ENCODE assay signal across 9 mouse cellular contexts in the genomic region with DNA sequence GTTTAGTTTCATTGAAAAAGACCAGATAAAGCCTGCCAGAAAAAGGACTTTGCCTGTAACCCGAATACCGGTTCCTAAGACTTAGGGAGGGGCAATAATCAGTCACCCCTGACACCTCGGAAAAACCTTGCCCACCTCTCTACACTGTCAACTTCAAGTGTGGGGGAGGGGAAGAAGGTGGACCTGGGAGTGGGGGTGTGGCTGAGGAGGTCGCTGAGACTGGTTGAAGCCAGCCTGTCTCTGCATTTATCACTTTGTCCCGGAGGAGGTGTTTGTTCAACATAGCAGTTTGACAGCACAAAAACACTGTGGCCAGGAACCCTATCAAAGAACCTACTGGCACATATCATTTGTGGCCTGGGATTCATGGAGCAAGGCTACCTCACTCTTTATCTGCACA. TPM values are rescaled to one million over a fixed set of nuclear protein-coding genes. Genes with fewer than 3 reads are reported as not detected.
A peak's percentile ranks its signal among the peaks of the same experiment; 100 is the strongest.
DNase-seq lines count a peak whose midpoint lies in the region; ATAC-seq and TF ChIP-seq lines count a peak whose summit lies in the region.
"Had no signal": no experiment of that assay in that cellular context is flagged by ENCODE, and none has a peak within 500 bp of the region (broad histone marks: within the 10 kb centered on the region; RNA-seq: fewer than 3 reads in every experiment).

No protein-coding gene starts in this region.

- peak; percentile 49; the same call in 1 of the 2 replicates for ATAC-seq in heart, embryonic 11.5 days (replicated peaks; ENCODE audit: insufficient number of reproducible peaks, low FRiP score, low TSS enrichment)
- no peak for ATAC-seq in hindbrain, embryonic 12.5 days (ENCODE audit: low FRiP score)
- ATAC-seq in liver, embryonic 14.5 days (ENCODE audit: insufficient read depth): no peak
- ATAC-seq in megakaryocyte, adult 5-6 weeks (ENCODE audit: poor library complexity, severe bottlenecking): no peak

- no peaks in the 10 kb centered on the region for H3K36me3 ChIP-seq in heart, embryonic 11.5 days (ENCODE audit: control insufficient read depth, insufficient read depth, low read length)
- H3K36me3 ChIP-seq in hindbrain, embryonic 12.5 days: no peaks in the 10 kb centered on the region
- peaks cover 6% of the 10 kb centered on the region for H3K36me3 ChIP-seq in liver, embryonic 14.5 days (replicated peaks; ENCODE audit: control insufficient read depth, insufficient read depth, low read depth)

- TF ChIP-seq POLR2A in brain, embryonic 14.5 days (IDR thresholded peaks at IDR 0.05; ENCODE audit: borderline replicate concordance, extremely low read depth, insufficient read depth, insufficient read length, poor library complexity, severe bottlenecking): no peak

- WGBS in heart, embryonic 11.5 days (ENCODE audit: insufficient replicate concordance): 2% methylated on average over 5 of the region's 5 CpGs
- 3% methylated on average over 5 of the region's 5 CpGs for WGBS in hindbrain, embryonic 12.5 days
- 12% methylated on average over 5 of the region's 5 CpGs for WGBS in liver, embryonic 14.5 days (ENCODE audit: insufficient replicate concordance)

- H3K4me1 ChIP-seq in heart, embryonic 11.5 days (ENCODE audit: control insufficient read depth, insufficient read depth, low read length): peaks cover 63% of the 10 kb centered on the region
- peaks cover 75% of the 10 kb centered on the region for H3K4me1 ChIP-seq in hindbrain, embryonic 12.5 days
- peaks cover 26 to 36% of the 10 kb centered on the region in 2 experiments for H3K4me1 ChIP-seq in liver, embryonic 14.5 days (replicated peaks; ENCODE audit: control insufficient read depth in 2 of 2, insufficient read depth in 2 of 2, low read length in 1 of 2)

- TF ChIP-seq CTCF in brain, embryonic 14.5 days (IDR thresholded peaks at IDR 0.05; ENCODE audit: borderline replicate concordance, extremely low read depth, insufficient read depth, insufficient read length): no peak
- TF ChIP-seq CTCF in liver, embryonic 14.5 days (IDR thresholded peaks at IDR 0.05; ENCODE audit: low read depth): no peak

- H3K4me2 ChIP-seq in heart, embryonic 11.5 days: peak overlapping the region; percentile 52
- 0 out of 2 replicates have a peak overlapping the region, but pooled peaks have one; percentile 8 for H3K4me2 ChIP-seq in hindbrain, embryonic 12.5 days (replicated peaks)
- 0 out of 2 replicates have a peak overlapping the region, but pooled peaks have one; percentile 5 for H3K4me2 ChIP-seq in liver, embryonic 14.5 days (ENCODE audit: low read depth)

- no peak overlapping the region for H3K4me3 ChIP-seq in heart, embryonic 11.5 days (ENCODE audit: low read depth, low read length)
- no peak overlapping the region for H3K4me3 ChIP-seq in hindbrain, embryonic 12.5 days
- no peak overlapping the region for H3K4me3 ChIP-seq in liver, embryonic 14.5 days (ENCODE audit: insufficient read depth in 1 of 2, low read depth in 2 of 2, low read length in 2 of 2)

- H3K9ac ChIP-seq in heart, embryonic 11.5 days (ENCODE audit: low read depth, low read length): 0 out of 2 replicates have a peak overlapping the region, but pooled peaks have one; percentile 34
- H3K9ac ChIP-seq in hindbrain, embryonic 12.5 days: no peak overlapping the region
- H3K9ac ChIP-seq in liver, embryonic 14.5 days (replicated peaks): no peak overlapping the region

- peak overlapping the region; percentile 35; the same call in 1 of the 2 replicates for H3K27ac ChIP-seq in heart, embryonic 11.5 days (ENCODE audit: low read depth, low read length)
- H3K27ac ChIP-seq in hindbrain, embryonic 12.5 days: peak overlapping the region; percentile 40; the same call in 1 of the 2 replicates
- H3K27ac ChIP-seq in liver, embryonic 14.5 days: no peak overlapping the region

- intact Hi-C loops in heart, postnatal 25 days (cut with DNase I): no loop called here

- no peak for DNase-seq in heart, postnatal 25 days (ENCODE audit: low spot score)
- DNase-seq in brain, embryonic 14.5 days (ENCODE audit: low read depth): peak; percentile 45
- no peak for DNase-seq in liver, embryonic 14.5 days (ENCODE audit: low read depth in 3 of 3, low spot score in 3 of 3)
- no peak for DNase-seq in thymus, adult 18-20 months
- no peak for DNase-seq in retina, postnatal 1 day
- DNase-seq: thymus, postnatal 25 days had no signal

- no peak for TF ChIP-seq EP300 in liver, embryonic 14.5 days (IDR thresholded peaks at IDR 0.05; ENCODE audit: low read depth)

- H3K9me3 ChIP-seq in heart, embryonic 11.5 days (replicated peaks; ENCODE audit: control insufficient read depth, low read length): no peaks in the 10 kb centered on the region
- H3K9me3 ChIP-seq in hindbrain, embryonic 12.5 days (replicated peaks): no peaks in the 10 kb centered on the region
- H3K9me3 ChIP-seq in liver, embryonic 14.5 days (ENCODE audit: control insufficient read depth, low read length): no peaks in the 10 kb centered on the region

- no peaks in the 10 kb centered on the region for H3K27me3 ChIP-seq in heart, embryonic 11.5 days (ENCODE audit: control insufficient read depth, insufficient read depth, low read length)
- H3K27me3 ChIP-seq in hindbrain, embryonic 12.5 days: no peaks in the 10 kb centered on the region
- no peaks in the 10 kb centered on the region for H3K27me3 ChIP-seq in liver, embryonic 14.5 days (ENCODE audit: control insufficient read depth, insufficient read depth, low read length)

RNA-seq across cellular contexts. Expression of a gene that starts 19.2 kb away (rescaled TPM):
- polyA plus RNA-seq in heart, embryonic 11.5 days (2014; fragmentation: Nextera tagmentation; extraction: Ambion mirVana): 27.2 and 27.5 TPM in 2 replicates
- total RNA-seq in heart, postnatal 25 days (2021): 10 to 100 TPM; 57.4 to 60.3 TPM
- polyA plus RNA-seq in brain, embryonic 14.5 days (2012; rRNA removed): 33.3 and 46.5 TPM in 2 replicates
- polyA plus RNA-seq in hindbrain, embryonic 12.5 days (2016; fragmentation: Nextera tagmentation; extraction: Ambion mirVana): 47.3 and 60.5 TPM in 2 replicates
- 3.9 and 5.7 TPM in 2 replicates for polyA plus RNA-seq in liver, embryonic 14.5 days (2012; rRNA removed)
- 9.9 and 11.4 TPM in 2 replicates for polyA plus RNA-seq in liver, embryonic 14.5 days (2014; fragmentation: Nextera tagmentation; extraction: Ambion mirVana)
- total RNA-seq in megakaryocyte, adult 5-6 weeks (2015): 288 and 305 TPM in 2 replicates
- 278 and 291 TPM in 2 replicates for total RNA-seq in megakaryocyte, adult 5-6 weeks (2017)
